Mouse (Mus musculus): ENCODE data around the gene Mdga1. TPM values are rescaled to one million over a fixed set of nuclear protein-coding genes. Genes with fewer than 3 reads are reported as not detected.

Gene Mdga1
- 1.5 TPM for polyA plus RNA-seq (2014; fragmentation: Illumina TruSeq; extraction: RNeasy Lipid Tissue Mini Kit (QIAGEN cat#74804); ENCODE audit: insufficient read depth, low read depth, low replicate concordance)

GRCm38 (mm10) chr17:29970037-29970555 is at the start of gene Mdga1:
Gene Mdga1 (minus strand): TSS chr17:29970087.

DNA sequence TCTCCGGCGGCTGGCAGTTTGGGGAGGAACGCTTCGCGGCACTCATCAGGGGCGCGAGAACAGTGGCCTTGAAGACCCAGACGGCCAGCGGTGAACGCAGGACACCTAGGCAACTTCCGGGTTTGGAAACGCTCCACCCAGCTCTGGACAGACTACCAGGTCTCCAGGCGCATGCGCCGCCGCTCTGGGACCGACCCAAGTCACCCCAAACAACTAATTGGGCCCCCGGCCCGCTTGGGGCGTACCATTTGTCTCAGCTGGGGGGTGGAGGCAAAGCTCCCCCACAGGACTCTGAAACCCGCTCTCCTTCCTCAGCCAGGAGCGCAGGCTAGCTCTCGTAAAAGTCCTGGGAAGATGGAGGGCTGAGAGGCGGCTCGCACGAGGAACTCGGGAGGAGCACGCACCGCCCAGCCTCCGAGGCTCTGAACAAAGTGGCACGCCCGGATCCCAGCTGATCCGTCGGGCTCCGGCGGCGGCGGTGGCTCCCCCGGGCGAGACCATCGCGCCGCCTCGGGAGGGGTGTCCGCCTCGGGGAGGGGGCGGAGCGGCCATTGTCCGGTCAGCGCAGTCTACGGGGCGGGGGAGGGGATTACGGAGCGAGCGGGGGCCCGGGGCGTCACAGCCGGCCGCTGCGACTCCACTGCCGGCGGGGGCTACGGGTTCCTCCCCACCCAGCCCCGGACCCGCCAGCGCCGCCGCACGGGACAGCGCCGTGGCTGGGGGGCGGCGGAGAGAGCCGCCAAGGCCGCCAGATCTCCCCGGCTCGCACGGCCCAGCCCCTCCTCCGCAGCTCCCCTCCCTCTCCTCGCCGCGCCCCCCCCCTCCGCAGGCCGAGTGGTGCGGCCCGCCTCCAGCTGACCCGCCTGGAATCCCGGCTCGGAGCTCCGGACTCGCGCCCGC is 34.6 kb upstream of the Mdga1 start, which contains the start of gene Zfand3:
Gene Zfand3, plus strand, starts transcription at position 531 of the 900 bp plus-strand sequence.

Other genes starting within 250 kb of the Mdga1 start
- gene Zfand3, start 34.6 kb upstream of the Mdga1 start, polyA plus RNA-seq (2014; fragmentation: Illumina TruSeq; extraction: RNeasy Lipid Tissue Mini Kit (QIAGEN cat#74804); ENCODE audit: insufficient read depth, low read depth, low replicate concordance), result 70.3 TPM

All from lung, adult 10 weeks (tissue).